Mouse (Mus musculus) forebrain, embryonic 12.5 days (tissue): ENCODE measurements around the gene Sncb. TPM values are rescaled to one million over a fixed set of nuclear protein-coding genes. Genes with fewer than 3 reads are reported as not detected.

Experiments used
- ATAC-seq: fragments of 200-750 bp; cut with Nextera tagmentation; 2 replicates; pipeline ENCODE4 v1.8.0; 2017; ENCODE audit warnings: moderate TSS enrichment; ENCODE audit not compliant: low FRiP score
- H3K27ac ChIP-seq: fragments of 300-500 bp; sonication (generic); 2 replicates; pipeline ENCODE4 v1.5.1; 2016; ENCODE audit warnings: mild to moderate bottlenecking
- H3K27me3 ChIP-seq: fragments of 300-500 bp; sonication (generic); 2 replicates; pipeline ENCODE4 v1.6.1; 2016; ENCODE audit warnings: mild to moderate bottlenecking
- H3K36me3 ChIP-seq: fragments of 300-500 bp; sonication (generic); replicated peaks from 2 replicates; pipeline ENCODE4 v1.6.1; 2016; ENCODE audit warnings: mild to moderate bottlenecking
- H3K4me1 ChIP-seq: fragments of 300-500 bp; sonication (generic); 2 replicates; pipeline ENCODE4 v1.6.1; 2016
- H3K4me2 ChIP-seq: fragments of 300-500 bp; sonication (generic); 2 replicates; pipeline ENCODE4 v1.6.1; 2016; ENCODE audit warnings: mild to moderate bottlenecking, moderate library complexity
- H3K4me3 ChIP-seq: fragments of 300-500 bp; sonication (generic); replicated peaks from 2 replicates; pipeline ENCODE4 v1.5.1; 2016; ENCODE audit warnings: mild to moderate bottlenecking
- H3K9ac ChIP-seq: fragments of 300-500 bp; sonication (generic); 2 replicates; pipeline ENCODE4 v1.6.1; 2016; ENCODE audit warnings: mild to moderate bottlenecking
- H3K9me3 ChIP-seq: fragments of 300-500 bp; sonication (generic); 2 replicates; pipeline ENCODE4 v1.6.1; 2016
- WGBS: fragments of 180-500 bp; shearing (Covaris S2); methylation state at CpG from one replicate; pipeline ENCODE4 v1.1.7; 2016; 5-methylcytosine and 5-hydroxymethylcytosine counted together
- polyA plus RNA-seq: library from polyadenylated mRNA; unstranded; fragments of >200 nt; fragmentation: Nextera tagmentation; extraction: Ambion mirVana; gene quantifications from 2 replicates; pipeline ENCODE4 v1.2.1, GENCODE M21; 2016

Gene Sncb
- 2.7 and 3.6 TPM in 2 replicates for polyA plus RNA-seq

GRCm38 (mm10) chr13:54766192-54766768, at the start of gene Sncb:
TSS of gene Sncb (minus strand) at chr13:54766595.
- Histone ChIP-seq H3K4me2 (peak within 1 kb of the TSS; percentile 84), H3K9ac (peak within 1 kb of the TSS; percentile 57), H3K27me3 (peaks cover 64% of the 10 kb centered on the region), H3K4me1 (peaks cover 21% of the 10 kb centered on the region), H3K4me3 (peak within 1 kb of the TSS; percentile 49), H3K36me3 (no peaks in the 10 kb centered on the region), H3K27ac (no peak within 1 kb of the TSS), H3K9me3 (no peaks in the 10 kb centered on the region)
- peak; percentile 85 for ATAC-seq
- 1% methylated on average over 35 of the region's 35 CpGs for WGBS

DNA sequence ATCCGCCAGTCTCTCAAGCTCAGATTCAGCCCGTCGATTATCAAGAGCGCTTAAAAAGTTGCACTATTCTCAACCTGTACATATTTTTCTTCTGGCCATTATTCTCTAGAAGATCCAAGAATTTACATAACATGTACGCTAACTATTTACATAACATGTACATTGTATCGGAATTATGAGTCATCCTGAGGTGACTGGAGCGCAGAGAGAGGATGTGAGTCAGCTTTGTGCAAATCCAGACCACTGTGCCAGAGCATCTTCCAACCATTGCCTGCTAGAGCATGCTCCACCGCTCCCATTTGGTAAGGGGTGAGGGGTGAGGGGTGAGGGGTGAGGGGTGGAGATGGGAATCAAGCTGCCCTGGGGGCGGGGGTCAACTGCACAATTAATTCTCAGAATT, 47.0 kb upstream of the Sncb start:
- Histone ChIP-seq H3K4me3 (no peak overlapping the region), H3K27ac (no peak overlapping the region), H3K9ac (no peak overlapping the region), H3K27me3 (peaks cover 3% of the 10 kb centered on the region; the same call in 1 of the 2 replicates), H3K4me1 (peaks cover 4% of the 10 kb centered on the region), H3K36me3 (no peaks in the 10 kb centered on the region), H3K4me2 (no peak overlapping the region), H3K9me3 (no peaks in the 10 kb centered on the region)
- ATAC-seq, result no peak
- WGBS, result 93% methylated on average over 9 of the region's 9 CpGs

- peaks cover 3% of the 10 kb centered on the region for H3K4me1 ChIP-seq
- H3K36me3 ChIP-seq, result no peaks in the 10 kb centered on the region
- no peak overlapping the region for H3K4me3 ChIP-seq
- H3K27me3 ChIP-seq, result peaks cover 9% of the 10 kb centered on the region; the same call in 1 of the 2 replicates
- 76% methylated on average over 7 of the region's 7 CpGs for whole genome bisulfite sequencing
- no peak for ATAC-seq
- no peak overlapping the region for H3K9ac ChIP-seq
- H3K4me2 ChIP-seq, result no peak overlapping the region
- no peak overlapping the region for H3K27ac ChIP-seq
- H3K9me3 ChIP-seq, result no peaks in the 10 kb centered on the region
These were observed 45.1 kb upstream of the Sncb start for GRCm38 (mm10) chr13:54811476-54811875.

DNA sequence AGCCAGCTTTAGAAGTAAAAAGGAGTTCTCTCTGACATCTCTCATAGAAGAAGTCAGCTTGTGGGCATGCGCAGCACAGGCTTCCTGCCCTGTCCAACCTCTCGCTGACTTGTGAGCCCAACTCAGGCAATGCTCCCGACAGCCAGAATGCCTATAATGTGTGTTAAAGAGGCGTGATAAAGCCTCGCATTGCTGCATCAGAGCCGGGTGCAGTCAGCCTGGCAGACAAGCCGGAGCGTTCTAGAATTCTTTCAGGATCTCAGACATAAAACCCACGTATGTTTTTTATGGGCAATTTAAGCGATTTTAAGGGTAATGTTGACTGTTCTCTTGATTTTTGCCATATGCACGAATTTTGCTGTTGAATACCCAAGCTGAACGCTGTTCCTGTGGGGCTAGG, 41.7 kb upstream of the Sncb start:
- Histone ChIP-seq H3K4me3 (no peak overlapping the region), H3K9ac (no peak overlapping the region), H3K4me2 (no peak overlapping the region), H3K27me3 (peaks cover 30% of the 10 kb centered on the region), H3K4me1 (peaks cover 10% of the 10 kb centered on the region), H3K36me3 (no peaks in the 10 kb centered on the region), H3K27ac (no peak overlapping the region), H3K9me3 (0 out of 2 replicates have a peak, but pooled peaks cover 1% of the 10 kb centered on the region)
- WGBS, result 83% methylated on average over 12 of the region's 12 CpGs
- no peak for ATAC-seq

GRCm38 (mm10) chr13:54806434-54806976, 40.1 kb upstream of the Sncb start:
- Histone ChIP-seq H3K4me2 (no peak overlapping the region), H3K27ac (no peak overlapping the region), H3K9ac (no peak overlapping the region), H3K4me1 (peaks cover 10% of the 10 kb centered on the region), H3K9me3 (0 out of 2 replicates have a peak, but pooled peaks cover 7% of the 10 kb centered on the region), H3K4me3 (no peak overlapping the region), H3K27me3 (peaks cover 30% of the 10 kb centered on the region), H3K36me3 (no peaks in the 10 kb centered on the region)
- 13% methylated on average over 13 of the region's 13 CpGs for WGBS
- ATAC-seq, result peak; percentile 46; the same call in 1 of the 2 replicates

DNA sequence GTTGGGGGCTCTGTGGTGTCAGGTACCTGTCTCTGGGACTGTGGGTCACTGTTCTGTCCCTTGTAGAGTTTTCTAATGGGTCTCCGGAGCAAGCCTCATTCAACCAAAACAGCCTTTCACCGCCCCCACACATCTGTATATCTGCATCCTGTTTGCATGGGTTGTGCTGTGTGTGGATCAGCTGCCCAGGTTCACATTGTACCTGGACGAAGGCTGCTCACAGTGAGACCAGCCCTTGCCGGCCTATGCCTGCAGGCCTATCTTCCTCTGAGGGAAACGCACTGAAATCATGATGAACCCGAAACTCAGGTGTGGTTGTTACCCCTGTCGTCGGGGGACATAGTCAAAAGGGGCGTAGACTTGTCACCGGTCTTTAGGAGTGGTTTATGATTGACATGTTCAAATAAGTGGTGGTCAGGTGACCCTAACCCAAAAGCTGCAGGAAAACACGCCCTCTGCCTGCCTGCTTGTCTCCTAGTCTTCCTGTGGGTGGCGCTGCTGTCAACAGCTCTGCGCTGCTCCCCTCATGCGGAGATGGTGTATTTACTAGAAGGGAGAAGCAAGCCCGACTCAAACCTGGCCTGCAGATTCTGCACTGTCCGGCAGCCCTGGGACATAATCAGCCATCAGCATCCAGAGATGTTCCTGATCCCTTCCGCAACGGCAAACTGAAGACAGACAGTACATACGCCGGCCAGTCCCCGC, 38.9 kb upstream of the Sncb start:
- Histone ChIP-seq H3K4me1 (peaks cover 10% of the 10 kb centered on the region), H3K27me3 (peaks cover 30% of the 10 kb centered on the region), H3K9me3 (0 out of 2 replicates have a peak, but pooled peaks cover 7% of the 10 kb centered on the region), H3K27ac (no peak overlapping the region), H3K4me2 (no peak overlapping the region), H3K36me3 (no peaks in the 10 kb centered on the region), H3K4me3 (no peak overlapping the region), H3K9ac (no peak overlapping the region)
- ATAC-seq, result peak; percentile 41; the same call in 1 of the 2 replicates
- WGBS, result 38% methylated on average over 21 of the region's 21 CpGs

- ATAC-seq, result no peak
- Histone ChIP-seq H3K4me2 (no peak overlapping the region), H3K9ac (no peak overlapping the region), H3K27me3 (peaks cover 39% of the 10 kb centered on the region), H3K36me3 (no peaks in the 10 kb centered on the region), H3K27ac (no peak overlapping the region), H3K4me1 (peaks cover 10% of the 10 kb centered on the region), H3K4me3 (no peak overlapping the region), H3K9me3 (0 out of 2 replicates have a peak, but pooled peaks cover 7% of the 10 kb centered on the region)
- WGBS, result 85% methylated on average over 6 of the region's 6 CpGs
These were observed 36.6 kb upstream of the Sncb start for GRCm38 (mm10) chr13:54803010-54803409.

DNA sequence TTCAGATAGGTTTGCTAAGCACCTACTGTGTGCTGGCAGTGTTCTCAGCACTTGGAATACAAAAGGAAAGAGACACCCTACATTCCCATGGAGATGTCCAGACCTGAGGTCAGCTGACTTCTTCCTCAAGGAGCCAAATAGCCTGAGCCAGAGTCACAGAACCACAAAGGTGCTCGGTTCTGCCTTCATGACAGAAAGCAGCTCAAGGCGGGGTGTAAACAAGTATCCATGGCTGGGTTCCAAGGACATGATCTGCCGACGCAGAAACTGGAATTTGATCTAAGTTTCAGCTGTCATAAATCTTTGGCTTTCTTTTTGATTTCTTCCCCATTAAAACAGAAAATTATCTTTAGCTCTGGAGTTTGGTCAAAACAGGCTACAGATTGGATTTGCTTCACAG, 33.8 kb upstream of the Sncb start:
- 76% methylated on average over 4 of the region's 4 CpGs for WGBS
- Histone ChIP-seq H3K4me2 (no peak overlapping the region), H3K9me3 (0 out of 2 replicates have a peak, but pooled peaks cover 7% of the 10 kb centered on the region), H3K27ac (no peak overlapping the region), H3K4me1 (no peaks in the 10 kb centered on the region), H3K36me3 (no peaks in the 10 kb centered on the region), H3K4me3 (no peak overlapping the region), H3K27me3 (peaks cover 36% of the 10 kb centered on the region), H3K9ac (no peak overlapping the region)
- no peak for ATAC-seq

GRCm38 (mm10) chr13:54799701-54800100, 33.3 kb upstream of the Sncb start:
- 20% methylated on average over 9 of the region's 9 CpGs for WGBS
- H3K36me3 ChIP-seq, result no peaks in the 10 kb centered on the region
- H3K4me2 ChIP-seq, result no peak overlapping the region
- H3K9me3 ChIP-seq, result 0 out of 2 replicates have a peak, but pooled peaks cover 7% of the 10 kb centered on the region
- H3K4me1 ChIP-seq, result no peaks in the 10 kb centered on the region
- peaks cover 35% of the 10 kb centered on the region for H3K27me3 ChIP-seq
- H3K9ac ChIP-seq, result no peak overlapping the region
- H3K27ac ChIP-seq, result no peak overlapping the region
- peak; percentile 52; the same call in 1 of the 2 replicates for ATAC-seq
- H3K4me3 ChIP-seq, result no peak overlapping the region

DNA sequence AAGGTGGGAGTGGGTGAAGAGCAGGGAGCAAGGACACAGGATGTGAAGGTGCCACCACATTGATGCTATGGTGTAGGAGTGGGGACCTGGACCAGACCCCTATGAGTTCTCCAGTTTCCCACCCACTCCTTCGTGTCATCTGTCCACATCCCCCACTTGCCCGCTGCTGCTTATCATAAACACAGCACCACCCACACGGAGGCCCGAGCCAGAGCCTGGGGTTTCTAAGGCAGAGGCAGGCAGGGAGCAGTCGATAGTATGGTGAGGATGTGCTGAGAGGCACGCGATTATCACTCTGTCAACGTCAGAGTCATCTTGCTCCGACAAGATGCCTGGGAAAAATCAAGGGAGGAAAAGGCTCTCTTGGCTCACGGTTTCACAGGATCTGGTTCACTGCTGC, 32.3 kb upstream of the Sncb start:
- Histone ChIP-seq H3K4me1 (no peaks in the 10 kb centered on the region), H3K27me3 (peaks cover 35% of the 10 kb centered on the region), H3K4me3 (no peak overlapping the region), H3K9ac (no peak overlapping the region), H3K9me3 (0 out of 2 replicates have a peak, but pooled peaks cover 7% of the 10 kb centered on the region), H3K36me3 (no peaks in the 10 kb centered on the region), H3K27ac (no peak overlapping the region), H3K4me2 (no peak overlapping the region)
- no peak for ATAC-seq
- 82% methylated on average over 10 of the region's 10 CpGs for WGBS

DNA sequence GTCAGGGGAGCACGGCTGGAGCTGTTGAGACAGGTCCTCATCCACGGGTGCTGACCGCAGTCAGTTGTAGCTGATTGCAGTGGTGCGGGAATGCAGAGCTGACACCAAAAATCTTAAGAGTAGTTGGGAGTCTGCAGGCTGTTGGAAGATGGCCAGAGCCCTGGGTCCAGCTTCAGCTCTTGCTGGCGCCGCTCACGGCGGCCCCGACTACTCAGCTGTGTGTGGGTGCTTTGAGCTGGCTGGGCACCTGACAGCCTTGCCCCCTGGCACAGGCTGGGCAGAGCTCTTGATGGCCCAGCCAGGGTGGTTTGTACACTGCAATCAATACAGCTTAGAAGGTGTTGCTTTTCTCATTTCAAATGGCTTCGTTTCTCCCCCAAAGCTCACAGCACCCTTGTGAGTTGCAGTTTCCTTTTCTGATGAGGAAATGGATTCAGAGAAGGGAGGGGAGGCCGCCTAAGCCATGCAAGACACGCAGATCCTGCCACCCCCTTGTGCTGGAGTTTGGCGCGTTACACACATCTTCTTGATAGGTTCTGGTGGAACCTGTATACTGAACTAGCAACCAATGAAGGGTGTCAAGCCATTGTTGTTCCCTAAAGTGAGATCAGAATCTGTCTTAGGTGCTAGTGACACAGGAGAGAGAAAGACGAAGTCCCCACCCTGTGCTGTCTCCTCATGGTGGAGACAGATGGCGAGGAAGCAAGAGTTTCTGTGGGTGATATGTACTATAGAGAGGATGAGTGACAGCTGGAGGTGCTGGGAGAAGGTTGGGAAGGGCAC, 31.7 kb upstream of the Sncb start:
- H3K4me3 ChIP-seq, result no peak overlapping the region
- peaks cover 40% of the 10 kb centered on the region for H3K27me3 ChIP-seq
- ATAC-seq, result no peak
- H3K27ac ChIP-seq, result no peak overlapping the region
- 84% methylated on average over 16 of the region's 16 CpGs for WGBS
- no peaks in the 10 kb centered on the region for H3K4me1 ChIP-seq
- 0 out of 2 replicates have a peak, but pooled peaks cover 6% of the 10 kb centered on the region for H3K9me3 ChIP-seq
- no peaks in the 10 kb centered on the region for H3K36me3 ChIP-seq
- H3K4me2 ChIP-seq, result no peak overlapping the region
- no peak overlapping the region for H3K9ac ChIP-seq

GRCm38 (mm10) chr13:54797356-54797755, 31.0 kb upstream of the Sncb start:
- Histone ChIP-seq H3K36me3 (no peaks in the 10 kb centered on the region), H3K27ac (no peak overlapping the region), H3K4me3 (no peak overlapping the region), H3K9me3 (no peaks in the 10 kb centered on the region), H3K4me1 (peaks cover 4% of the 10 kb centered on the region; the same call in 1 of the 2 replicates), H3K9ac (no peak overlapping the region), H3K4me2 (no peak overlapping the region), H3K27me3 (peaks cover 46% of the 10 kb centered on the region)
- 43% methylated on average over 4 of the region's 4 CpGs for WGBS
- ATAC-seq, result no peak
